Mouse (Mus musculus) mouse trophoblast stem cell (cell line): ENCODE measurements around the gene Ush2a.

ENCODE experiments used
- in situ Hi-C, 2 experiments: fragments of 300-500 bp; cut with MseI, MboI; formaldehyde crosslinking; loops; 2 replicates in 1 of 2; 3 replicates in 1 of 2; pipeline ENCODE4 v1.15.1; 2025

Gene Ush2a

GRCm38 (mm10) chr1:188261903-188262682 lies at the start of gene Ush2a:
Ush2a (plus strand) TSS chr1:188262023.
- in situ Hi-C loops = no loop called here

- in situ Hi-C loops = no loop called here
Observed at GRCm38 (mm10) chr1:188214885-188215611, 46.8 kb upstream of the Ush2a start.

GRCm38 (mm10) chr1:188221226-188221792 lies 40.5 kb upstream of the Ush2a start:
- in situ Hi-C loops = no loop called here

- in situ Hi-C loops = no loop called here
Observed at GRCm38 (mm10) chr1:188233036-188233724, 28.6 kb upstream of the Ush2a start.

GRCm38 (mm10) chr1:188238636-188239035 lies 23.2 kb upstream of the Ush2a start:
- in situ Hi-C loops = no loop called here

- in situ Hi-C loops = no loop called here
Observed at GRCm38 (mm10) chr1:188241766-188242165, 20.1 kb upstream of the Ush2a start.

- in situ Hi-C loops = no loop called here
Observed at GRCm38 (mm10) chr1:188257500-188257899, 4.3 kb upstream of the Ush2a start.

- in situ Hi-C loops = no loop called here
Observed at GRCm38 (mm10) chr1:188260259-188261107, 1.3 kb upstream of the Ush2a start.

- in situ Hi-C loops = no loop called here
Observed at GRCm38 (mm10) chr1:188267127-188267722, 5.4 kb downstream of the Ush2a start.

- in situ Hi-C loops = no loop called here
Observed at GRCm38 (mm10) chr1:188269071-188269470, 7.2 kb downstream of the Ush2a start.

- in situ Hi-C loops = no loop called here
Observed at GRCm38 (mm10) chr1:188313303-188313702, 51.5 kb downstream of the Ush2a start.

- in situ Hi-C loops = no loop called here
Observed at GRCm38 (mm10) chr1:188316574-188316973, 54.8 kb downstream of the Ush2a start.

- in situ Hi-C loops = no loop called here
Observed at GRCm38 (mm10) chr1:188320204-188320603, 58.4 kb downstream of the Ush2a start.

- in situ Hi-C loops = no loop called here
Observed at GRCm38 (mm10) chr1:188321534-188321933, 59.7 kb downstream of the Ush2a start.

GRCm38 (mm10) chr1:188330406-188330805 lies 68.6 kb downstream of the Ush2a start:
- in situ Hi-C loops = no loop called here

- in situ Hi-C loops = no loop called here
Observed at GRCm38 (mm10) chr1:188333936-188334335, 72.1 kb downstream of the Ush2a start.

GRCm38 (mm10) chr1:188347762-188348161 lies 85.9 kb downstream of the Ush2a start:
- in situ Hi-C loops = no loop called here

- in situ Hi-C loops = no loop called here
Observed at GRCm38 (mm10) chr1:188354726-188355125, 92.9 kb downstream of the Ush2a start.

- in situ Hi-C loops = no loop called here
Observed at GRCm38 (mm10) chr1:188363548-188363947, 101.7 kb downstream of the Ush2a start.

- in situ Hi-C loops = no loop called here
Observed at GRCm38 (mm10) chr1:188385180-188385579, 123.4 kb downstream of the Ush2a start.
